Mouse (Mus musculus): ENCODE data around the gene Pgrmc1. TPM values are rescaled to one million over a fixed set of nuclear protein-coding genes. Genes with fewer than 3 reads are reported as not detected.

Pgrmc1 gene
- polyA plus RNA-seq, 1 experiment: 192 TPM

DNA sequence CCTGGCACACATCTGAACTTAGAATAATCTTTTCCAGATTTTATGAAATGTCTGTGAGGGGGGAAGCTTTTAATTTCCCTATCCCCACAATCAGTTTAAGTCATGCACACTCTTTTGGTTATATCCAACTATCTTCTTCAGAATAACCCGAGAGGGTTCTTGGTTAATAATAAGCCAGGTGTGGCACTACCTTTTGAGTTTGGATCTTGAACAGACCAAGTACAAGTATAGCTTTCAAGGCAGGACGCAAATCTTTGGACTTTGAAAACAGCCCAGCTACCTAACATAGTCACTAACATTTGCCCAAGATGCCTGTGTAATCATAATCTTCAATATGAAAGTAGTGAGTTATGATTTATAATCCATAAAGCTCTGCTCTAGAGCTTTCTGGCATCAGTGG, 4.9 kb downstream of the Pgrmc1 start:
- H3K27ac ChIP-seq (ENCODE audit: insufficient read depth, low read depth, low read length): peak overlapping the region; percentile 75
- H3K27me3 ChIP-seq (ENCODE audit: control insufficient read depth, insufficient read depth, low read length): no peaks in the 10 kb centered on the region
- TF ChIP-seq CTCF (IDR thresholded peaks at IDR 0.05; ENCODE audit: extremely low read depth, insufficient read length, insufficient replicate concordance, low read depth, low read length) (no peak), POLR2A (IDR thresholded peaks at IDR 0.05; ENCODE audit: low read depth, low read length) (no peak)
- H3K4me3 ChIP-seq (ENCODE audit: low read depth, low read length): no peak overlapping the region
- 39% methylated on average over 2 of the region's 2 CpGs for WGBS
- H3K4me1 ChIP-seq (ENCODE audit: control insufficient read depth, insufficient read depth, insufficient read length, low read length): peaks cover 6% of the 10 kb centered on the region; the same call in 1 of the 2 replicates
- H3K36me3 ChIP-seq (ENCODE audit: control insufficient read depth, insufficient read depth, low read length): peaks cover 8% of the 10 kb centered on the region; the same call in 1 of the 2 replicates

DNA sequence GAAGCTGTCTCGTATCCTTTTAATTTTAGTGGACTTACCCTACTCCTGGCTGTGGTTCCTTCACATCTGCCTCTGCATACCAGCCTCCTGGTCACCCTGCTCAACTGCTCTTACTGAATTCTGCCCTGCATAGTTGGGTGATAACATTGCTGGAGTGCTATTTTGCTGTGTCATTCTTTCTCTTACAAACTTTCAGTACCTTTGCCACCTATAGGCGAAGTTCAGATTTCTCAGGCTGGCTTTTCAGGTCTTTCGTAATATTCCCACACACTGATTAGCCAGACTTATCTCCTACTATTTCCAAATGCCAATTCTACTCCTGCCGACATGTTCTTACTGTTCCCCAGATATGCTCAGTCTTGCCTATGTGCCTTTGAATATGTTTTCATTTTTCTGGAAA, 6.0 kb downstream of the Pgrmc1 start:
- Histone ChIP-seq H3K27ac (ENCODE audit: insufficient read depth, low read depth, low read length) (peak overlapping the region; percentile 75; the same call in 1 of the 2 replicates), H3K27me3 (ENCODE audit: control insufficient read depth, insufficient read depth, low read length) (no peaks in the 10 kb centered on the region), H3K36me3 (ENCODE audit: control insufficient read depth, insufficient read depth, low read length) (peaks cover 8% of the 10 kb centered on the region; the same call in 1 of the 2 replicates), H3K4me3 (ENCODE audit: low read depth, low read length) (no peak overlapping the region), H3K4me1 (ENCODE audit: control insufficient read depth, insufficient read depth, insufficient read length, low read length) (peaks cover 6% of the 10 kb centered on the region; the same call in 1 of the 2 replicates)
- no peak for TF ChIP-seq POLR2A (IDR thresholded peaks at IDR 0.05; ENCODE audit: low read depth, low read length)
- TF ChIP-seq CTCF (IDR thresholded peaks at IDR 0.05; ENCODE audit: extremely low read depth, insufficient read length, insufficient replicate concordance, low read depth, low read length): no peak
- 53% methylated on average over 4 of the region's 4 CpGs for WGBS

DNA sequence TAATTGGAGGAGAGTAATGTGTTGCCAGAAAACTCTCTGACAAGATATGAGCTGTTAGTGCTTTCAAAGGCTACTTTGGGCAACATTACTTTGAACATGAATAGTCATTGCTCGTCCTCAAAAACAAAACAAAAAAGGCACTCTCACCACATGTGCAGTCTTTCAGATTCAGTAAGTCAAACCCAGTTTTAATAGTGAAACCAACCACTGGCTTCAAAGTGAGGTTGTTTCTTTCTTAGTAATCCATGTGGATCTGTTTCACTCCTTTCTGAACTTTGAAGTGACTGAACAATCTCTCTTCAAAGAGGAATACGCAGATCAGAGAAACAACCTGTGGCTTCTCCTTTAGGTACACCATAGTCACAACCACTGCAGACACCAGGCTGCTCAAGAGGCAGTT, 11.1 kb downstream of the Pgrmc1 start:
- H3K4me3 ChIP-seq (ENCODE audit: low read depth, low read length): no peak overlapping the region
- 87% methylated on average over 2 of the region's 2 CpGs for WGBS
- H3K4me1 ChIP-seq (ENCODE audit: control insufficient read depth, insufficient read depth, insufficient read length, low read length): no peaks in the 10 kb centered on the region
- TF ChIP-seq CTCF (IDR thresholded peaks at IDR 0.05; ENCODE audit: extremely low read depth, insufficient read length, insufficient replicate concordance, low read depth, low read length) (no peak), POLR2A (IDR thresholded peaks at IDR 0.05; ENCODE audit: low read depth, low read length) (no peak)
- no peaks in the 10 kb centered on the region for H3K27me3 ChIP-seq (ENCODE audit: control insufficient read depth, insufficient read depth, low read length)
- H3K36me3 ChIP-seq (ENCODE audit: control insufficient read depth, insufficient read depth, low read length): peaks cover 5% of the 10 kb centered on the region; the same call in 1 of the 2 replicates
- no peak overlapping the region for H3K27ac ChIP-seq (ENCODE audit: insufficient read depth, low read depth, low read length)

DNA sequence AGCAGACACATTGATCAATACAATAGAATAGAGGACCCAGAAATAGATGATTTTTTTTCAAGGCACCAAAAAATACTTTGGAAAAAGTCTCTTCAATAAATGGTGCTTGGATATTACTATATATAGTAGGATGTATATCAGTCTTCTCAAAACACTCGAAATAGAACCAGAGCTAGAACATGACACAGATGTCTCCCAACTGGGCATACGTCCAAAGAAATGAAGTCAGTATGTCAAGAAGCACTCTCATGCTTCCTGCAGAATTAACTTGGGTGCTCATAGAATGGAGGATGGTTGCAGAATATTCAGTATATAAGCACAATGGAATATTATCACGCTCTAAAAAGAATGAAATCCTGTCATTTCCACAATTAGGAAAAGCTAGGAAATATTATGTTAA, 30.1 kb downstream of the Pgrmc1 start:
- Histone ChIP-seq H3K4me1 (ENCODE audit: control insufficient read depth, insufficient read depth, insufficient read length, low read length) (no peaks in the 10 kb centered on the region), H3K27me3 (ENCODE audit: control insufficient read depth, insufficient read depth, low read length) (no peaks in the 10 kb centered on the region), H3K4me3 (ENCODE audit: low read depth, low read length) (no peak overlapping the region), H3K27ac (ENCODE audit: insufficient read depth, low read depth, low read length) (no peak overlapping the region), H3K36me3 (ENCODE audit: control insufficient read depth, insufficient read depth, low read length) (no peaks in the 10 kb centered on the region)
- WGBS: 66% methylated on average over 3 of the region's 3 CpGs
- TF ChIP-seq POLR2A (IDR thresholded peaks at IDR 0.05; ENCODE audit: low read depth, low read length) (no peak), CTCF (IDR thresholded peaks at IDR 0.05; ENCODE audit: extremely low read depth, insufficient read length, insufficient replicate concordance, low read depth, low read length) (no peak)

DNA sequence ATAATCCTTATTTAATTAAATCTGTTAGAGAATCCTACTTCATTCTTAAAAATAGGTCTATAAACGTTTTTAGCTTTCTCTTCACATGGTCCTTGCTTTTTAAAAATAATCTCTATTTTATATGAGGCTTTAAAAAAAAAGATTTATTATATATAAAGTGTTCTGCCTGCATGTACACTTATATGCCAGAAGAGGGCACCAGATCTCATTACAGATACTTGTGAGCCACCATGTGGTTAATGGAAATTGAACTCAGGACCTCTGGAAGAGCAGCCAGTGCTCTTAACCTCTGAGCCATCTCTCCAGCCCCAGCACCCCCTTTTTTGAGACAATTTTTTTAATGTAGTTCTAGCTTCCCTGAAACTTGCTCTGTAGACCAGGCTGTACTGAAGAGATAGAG, 32.8 kb downstream of the Pgrmc1 start:
- no peaks in the 10 kb centered on the region for H3K27me3 ChIP-seq (ENCODE audit: control insufficient read depth, insufficient read depth, low read length)
- no peak overlapping the region for H3K4me3 ChIP-seq (ENCODE audit: low read depth, low read length)
- WGBS: 2% methylated on average over 1 of the region's 1 CpGs
- peak; percentile 22; the same call in 1 of the 2 replicates for TF ChIP-seq CTCF (IDR thresholded peaks at IDR 0.05; ENCODE audit: extremely low read depth, insufficient read length, insufficient replicate concordance, low read depth, low read length)
- TF ChIP-seq POLR2A (IDR thresholded peaks at IDR 0.05; ENCODE audit: low read depth, low read length): no peak
- H3K4me1 ChIP-seq (ENCODE audit: control insufficient read depth, insufficient read depth, insufficient read length, low read length): no peaks in the 10 kb centered on the region
- no peaks in the 10 kb centered on the region for H3K36me3 ChIP-seq (ENCODE audit: control insufficient read depth, insufficient read depth, low read length)
- no peak overlapping the region for H3K27ac ChIP-seq (ENCODE audit: insufficient read depth, low read depth, low read length)

DNA sequence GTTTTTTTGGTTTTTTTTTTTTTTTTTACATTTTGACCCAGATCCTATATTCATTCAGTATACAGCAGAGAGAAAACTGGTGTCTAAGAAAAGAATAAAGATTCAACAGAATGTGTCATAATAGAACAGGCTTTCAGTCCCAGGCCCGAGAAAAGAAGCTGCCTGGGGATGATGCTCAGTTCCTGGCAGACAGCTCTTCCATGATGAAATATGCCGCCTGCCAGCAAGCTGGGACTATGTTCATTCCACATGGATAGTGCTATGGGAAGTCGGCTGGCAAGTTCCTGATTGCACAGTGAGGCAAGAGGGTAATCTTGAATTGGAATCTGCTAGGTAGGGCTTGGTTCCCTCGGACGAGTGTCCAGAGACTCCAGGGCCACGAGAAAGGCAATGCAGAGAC, 42.0 kb downstream of the Pgrmc1 start:
- Histone ChIP-seq H3K4me3 (ENCODE audit: low read depth, low read length) (no peak overlapping the region), H3K4me1 (ENCODE audit: control insufficient read depth, insufficient read depth, insufficient read length, low read length) (no peaks in the 10 kb centered on the region), H3K27ac (ENCODE audit: insufficient read depth, low read depth, low read length) (no peak overlapping the region), H3K36me3 (ENCODE audit: control insufficient read depth, insufficient read depth, low read length) (no peaks in the 10 kb centered on the region), H3K27me3 (ENCODE audit: control insufficient read depth, insufficient read depth, low read length) (no peaks in the 10 kb centered on the region)
- no peak for TF ChIP-seq POLR2A (IDR thresholded peaks at IDR 0.05; ENCODE audit: low read depth, low read length)
- no peak for TF ChIP-seq CTCF (IDR thresholded peaks at IDR 0.05; ENCODE audit: extremely low read depth, insufficient read length, insufficient replicate concordance, low read depth, low read length)
- WGBS: 70% methylated on average over 6 of the region's 6 CpGs

DNA sequence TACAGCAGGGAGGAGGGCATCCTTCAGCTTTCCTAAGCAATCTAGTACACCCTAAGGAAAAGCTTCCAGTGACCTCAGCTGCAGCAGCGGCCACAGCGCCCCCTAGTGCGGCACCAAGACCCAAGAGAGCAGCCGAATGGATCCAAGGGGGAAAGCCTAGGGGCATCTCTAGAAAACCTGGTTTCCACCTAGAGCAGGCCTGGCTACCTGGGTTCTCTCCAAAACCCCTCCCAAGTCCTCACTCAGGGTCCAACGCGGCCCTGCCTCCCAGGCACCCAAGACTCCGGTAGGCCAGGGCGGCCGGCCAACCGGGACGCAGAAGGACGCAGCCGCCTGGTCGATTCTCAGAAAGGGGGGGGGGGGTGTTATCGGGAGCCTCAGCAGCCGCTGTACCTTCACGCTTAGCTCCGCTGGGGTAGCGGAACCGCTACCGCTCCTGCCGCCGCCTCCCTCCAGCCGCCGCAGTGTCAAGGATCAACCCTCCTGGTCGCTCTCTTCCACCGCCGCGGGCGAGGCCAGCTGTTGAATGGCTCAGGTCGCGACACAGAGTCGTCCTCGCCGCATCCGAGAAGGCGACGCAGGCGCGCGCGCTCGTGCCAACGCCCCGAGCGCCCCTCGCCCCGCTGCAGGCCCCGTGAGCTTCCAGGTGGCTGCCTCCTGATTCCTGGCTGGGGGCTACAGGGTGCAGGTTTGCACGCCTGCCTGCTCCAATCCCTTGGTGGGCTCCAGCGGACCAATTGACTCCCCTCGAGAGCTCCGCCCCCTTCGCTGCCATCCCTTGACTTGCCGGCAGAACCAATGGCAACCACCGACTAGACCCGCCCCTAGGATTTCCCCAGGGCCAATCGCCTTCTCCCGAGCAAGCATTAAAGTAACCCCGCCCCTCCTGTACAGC, 46.9 kb downstream of the Pgrmc1 start, which contains the start of gene Akap17b:
Gene Akap17b (minus strand): TSS at position 739 of the 895 bp plus-strand sequence.
- Histone ChIP-seq H3K4me3 (ENCODE audit: low read depth, low read length) (peak within 1 kb of the TSS; percentile 86), H3K27me3 (ENCODE audit: control insufficient read depth, insufficient read depth, low read length) (no peaks in the 10 kb centered on the region), H3K36me3 (ENCODE audit: control insufficient read depth, insufficient read depth, low read length) (no peaks in the 10 kb centered on the region), H3K4me1 (ENCODE audit: control insufficient read depth, insufficient read depth, insufficient read length, low read length) (no peaks in the 10 kb centered on the region), H3K27ac (ENCODE audit: insufficient read depth, low read depth, low read length) (peak within 1 kb of the TSS; percentile 19; the same call in 1 of the 2 replicates)
- TF ChIP-seq CTCF (IDR thresholded peaks at IDR 0.05; ENCODE audit: extremely low read depth, insufficient read length, insufficient replicate concordance, low read depth, low read length) (peak; percentile 65; the same call in 1 of the 2 replicates), POLR2A (IDR thresholded peaks at IDR 0.05; ENCODE audit: low read depth, low read length) (no peak)
- WGBS: 13% methylated on average over 59 of the region's 60 CpGs

Other genes starting within 250 kb of the Pgrmc1 start
- gene Gm6268, start 196.9 kb upstream of the Pgrmc1 start, polyA plus RNA-seq (2012; rRNA removed): not detected in 2 replicates
- not detected in 2 replicates for gene Gm14569, start 106.4 kb upstream of the Pgrmc1 start, polyA plus RNA-seq (2012; rRNA removed)
- 0.15 and 0.20 TPM in 2 replicates for gene Akap17b, start 47.2 kb downstream of the Pgrmc1 start, polyA plus RNA-seq (2012; rRNA removed)
- gene Slc25a43, start 145.5 kb downstream of the Pgrmc1 start, polyA plus RNA-seq (2012; rRNA removed): 0.75 and 1.1 TPM in 2 replicates
- gene Slc25a5, start 197.4 kb downstream of the Pgrmc1 start, polyA plus RNA-seq (2012; rRNA removed): 962 and 2,171 TPM in 2 replicates

Data from small intestine, adult 2 months (tissue).